Mouse (Mus musculus): ENCODE results near the gene Spred2. TPM values are rescaled to one million over a fixed set of nuclear protein-coding genes. Genes with fewer than 3 reads are reported as not detected.
"Not testable (repeated sequence)": the region's sequence is repeated elsewhere in the genome, so short reads cannot be mapped to it uniquely, and the experiment has no call there.

Gene Spred2
- polyA plus RNA-seq, 1 experiment from 2014 or later: 8.4 TPM

GRCm38 (mm10) chr11:20057429-20057828 is 133.3 kb downstream of the Spred2 start:
- 75% methylated on average over 2 of the region's 2 CpGs for WGBS

GRCm38 (mm10) chr11:20059736-20060135 is 135.6 kb downstream of the Spred2 start:
- Histone ChIP-seq H3K4me2 (ENCODE audit: low read length) (no peak overlapping the region), H3K4me1 (replicated peaks; ENCODE audit: control insufficient read depth, insufficient read depth, low read length) (no peaks in the 10 kb centered on the region), H3K27ac (ENCODE audit: low read depth) (no peak overlapping the region), H3K4me3 (ENCODE audit: low read depth, low read length) (no peak overlapping the region), H3K36me3 (ENCODE audit: control insufficient read depth, insufficient read depth, low read length) (peaks cover 38% of the 10 kb centered on the region), H3K9me3 (ENCODE audit: control insufficient read depth, low read length) (no peaks in the 10 kb centered on the region), H3K27me3 (replicated peaks; ENCODE audit: control insufficient read depth, insufficient read depth, low read length) (no peaks in the 10 kb centered on the region), H3K9ac (ENCODE audit: low read length) (no peak overlapping the region)
- 89% methylated on average over 3 of the region's 3 CpGs for WGBS
- no peak for DNase-seq (ENCODE audit: low spot score)
- no peak for ATAC-seq (replicated peaks; ENCODE audit: low FRiP score, low TSS enrichment, low read depth)

More at GRCm38 (mm10) chr11:20057429-20057828, 133.3 kb downstream of the Spred2 start:
- peaks cover 32% of the 10 kb centered on the region for H3K36me3 ChIP-seq (ENCODE audit: control insufficient read depth, insufficient read depth, low read length)
- H3K4me2 ChIP-seq (ENCODE audit: low read length): no peak overlapping the region
- DNase-seq (ENCODE audit: low spot score): no peak
- no peak overlapping the region for H3K4me3 ChIP-seq (ENCODE audit: low read depth, low read length)
- no peak overlapping the region for H3K9ac ChIP-seq (ENCODE audit: low read length)
- H3K9me3 ChIP-seq (ENCODE audit: control insufficient read depth, low read length): no peaks in the 10 kb centered on the region
- no peak for ATAC-seq (replicated peaks; ENCODE audit: low FRiP score, low TSS enrichment, low read depth)
- no peak overlapping the region for H3K27ac ChIP-seq (ENCODE audit: low read depth)
- no peaks in the 10 kb centered on the region for H3K27me3 ChIP-seq (replicated peaks; ENCODE audit: control insufficient read depth, insufficient read depth, low read length)
- no peaks in the 10 kb centered on the region for H3K4me1 ChIP-seq (replicated peaks; ENCODE audit: control insufficient read depth, insufficient read depth, low read length)

- not testable (repeated sequence) for H3K4me2 ChIP-seq (ENCODE audit: low read length); H3K4me1 ChIP-seq (replicated peaks; ENCODE audit: control insufficient read depth, insufficient read depth, low read length); H3K27ac ChIP-seq (ENCODE audit: low read depth); ATAC-seq (replicated peaks; ENCODE audit: low FRiP score, low TSS enrichment, low read depth); H3K9ac ChIP-seq (ENCODE audit: low read length); DNase-seq (ENCODE audit: low spot score); H3K4me3 ChIP-seq (ENCODE audit: low read depth, low read length); H3K9me3 ChIP-seq (ENCODE audit: control insufficient read depth, low read length); H3K27me3 ChIP-seq (replicated peaks; ENCODE audit: control insufficient read depth, insufficient read depth, low read length)
- H3K36me3 ChIP-seq (ENCODE audit: control insufficient read depth, insufficient read depth, low read length): peaks cover 47% of the 10 kb centered on the region
- WGBS: 87% methylated on average over 9 of the region's 9 CpGs
These were observed 138.6 kb downstream of the Spred2 start for GRCm38 (mm10) chr11:20062801-20063200.

- not testable (repeated sequence) for DNase-seq (ENCODE audit: low spot score); H3K27me3 ChIP-seq (replicated peaks; ENCODE audit: control insufficient read depth, insufficient read depth, low read length); H3K9me3 ChIP-seq (ENCODE audit: control insufficient read depth, low read length); ATAC-seq (replicated peaks; ENCODE audit: low FRiP score, low TSS enrichment, low read depth); H3K4me3 ChIP-seq (ENCODE audit: low read depth, low read length); H3K9ac ChIP-seq (ENCODE audit: low read length); H3K4me2 ChIP-seq (ENCODE audit: low read length); H3K4me1 ChIP-seq (replicated peaks; ENCODE audit: control insufficient read depth, insufficient read depth, low read length); H3K27ac ChIP-seq (ENCODE audit: low read depth)
- H3K36me3 ChIP-seq (ENCODE audit: control insufficient read depth, insufficient read depth, low read length): peaks cover 51% of the 10 kb centered on the region
- 62% methylated on average over 2 of the region's 2 CpGs for WGBS
These were observed 139.9 kb downstream of the Spred2 start for GRCm38 (mm10) chr11:20064086-20064485.

GRCm38 (mm10) chr11:20064926-20065325 is 140.8 kb downstream of the Spred2 start:
- ATAC-seq (replicated peaks; ENCODE audit: low FRiP score, low TSS enrichment, low read depth) (no peak), DNase-seq (ENCODE audit: low spot score) (no peak)
- no peak overlapping the region for H3K27ac ChIP-seq (ENCODE audit: low read depth)
- peaks cover 50% of the 10 kb centered on the region for H3K36me3 ChIP-seq (ENCODE audit: control insufficient read depth, insufficient read depth, low read length)
- H3K4me1 ChIP-seq (replicated peaks; ENCODE audit: control insufficient read depth, insufficient read depth, low read length): no peaks in the 10 kb centered on the region
- H3K27me3 ChIP-seq (replicated peaks; ENCODE audit: control insufficient read depth, insufficient read depth, low read length): no peaks in the 10 kb centered on the region
- no peaks in the 10 kb centered on the region for H3K9me3 ChIP-seq (ENCODE audit: control insufficient read depth, low read length)
- H3K9ac ChIP-seq (ENCODE audit: low read length): no peak overlapping the region
- H3K4me2 ChIP-seq (ENCODE audit: low read length): no peak overlapping the region
- no peak overlapping the region for H3K4me3 ChIP-seq (ENCODE audit: low read depth, low read length)
- 91% methylated on average over 2 of the region's 2 CpGs for WGBS

- no peaks in the 10 kb centered on the region for H3K27me3 ChIP-seq (replicated peaks; ENCODE audit: control insufficient read depth, insufficient read depth, low read length)
- H3K4me2 ChIP-seq (ENCODE audit: low read length): no peak overlapping the region
- H3K9ac ChIP-seq (ENCODE audit: low read length): no peak overlapping the region
- H3K4me1 ChIP-seq (replicated peaks; ENCODE audit: control insufficient read depth, insufficient read depth, low read length): no peaks in the 10 kb centered on the region
- peaks cover 51% of the 10 kb centered on the region for H3K36me3 ChIP-seq (ENCODE audit: control insufficient read depth, insufficient read depth, low read length)
- no peak overlapping the region for H3K4me3 ChIP-seq (ENCODE audit: low read depth, low read length)
- no peak for DNase-seq (ENCODE audit: low spot score)
- no peak for ATAC-seq (replicated peaks; ENCODE audit: low FRiP score, low TSS enrichment, low read depth)
- WGBS: 93% methylated on average over 1 of the region's 1 CpGs
- no peak overlapping the region for H3K27ac ChIP-seq (ENCODE audit: low read depth)
- H3K9me3 ChIP-seq (ENCODE audit: control insufficient read depth, low read length): no peaks in the 10 kb centered on the region
These were observed 141.9 kb downstream of the Spred2 start for GRCm38 (mm10) chr11:20066106-20066505.

GRCm38 (mm10) chr11:20067521-20067920 is 143.3 kb downstream of the Spred2 start:
- H3K9me3 ChIP-seq (ENCODE audit: control insufficient read depth, low read length): no peaks in the 10 kb centered on the region
- no peak for DNase-seq (ENCODE audit: low spot score)
- no peak for ATAC-seq (replicated peaks; ENCODE audit: low FRiP score, low TSS enrichment, low read depth)
- no peak overlapping the region for H3K4me2 ChIP-seq (ENCODE audit: low read length)
- H3K27me3 ChIP-seq (replicated peaks; ENCODE audit: control insufficient read depth, insufficient read depth, low read length): no peaks in the 10 kb centered on the region
- peaks cover 60% of the 10 kb centered on the region for H3K36me3 ChIP-seq (ENCODE audit: control insufficient read depth, insufficient read depth, low read length)
- 55% methylated on average over 1 of the region's 1 CpGs for WGBS
- H3K4me1 ChIP-seq (replicated peaks; ENCODE audit: control insufficient read depth, insufficient read depth, low read length): no peaks in the 10 kb centered on the region
- no peak overlapping the region for H3K27ac ChIP-seq (ENCODE audit: low read depth)
- no peak overlapping the region for H3K9ac ChIP-seq (ENCODE audit: low read length)
- no peak overlapping the region for H3K4me3 ChIP-seq (ENCODE audit: low read depth, low read length)

GRCm38 (mm10) chr11:20068346-20069004 is 144.3 kb downstream of the Spred2 start:
- Histone ChIP-seq H3K9me3 (ENCODE audit: control insufficient read depth, low read length) (no peaks in the 10 kb centered on the region), H3K27me3 (replicated peaks; ENCODE audit: control insufficient read depth, insufficient read depth, low read length) (no peaks in the 10 kb centered on the region), H3K4me1 (replicated peaks; ENCODE audit: control insufficient read depth, insufficient read depth, low read length) (no peaks in the 10 kb centered on the region), H3K9ac (ENCODE audit: low read length) (no peak overlapping the region), H3K27ac (ENCODE audit: low read depth) (no peak overlapping the region), H3K36me3 (ENCODE audit: control insufficient read depth, insufficient read depth, low read length) (peaks cover 64% of the 10 kb centered on the region), H3K4me2 (ENCODE audit: low read length) (no peak overlapping the region), H3K4me3 (ENCODE audit: low read depth, low read length) (no peak overlapping the region)
- DNase-seq (ENCODE audit: low spot score) (no peak), ATAC-seq (replicated peaks; ENCODE audit: low FRiP score, low TSS enrichment, low read depth) (no peak)
- 97% methylated on average over 6 of the region's 6 CpGs for WGBS

- no peak overlapping the region for H3K27ac ChIP-seq (ENCODE audit: low read depth)
- 70% methylated on average over 3 of the region's 3 CpGs for WGBS
- no peak overlapping the region for H3K4me3 ChIP-seq (ENCODE audit: low read depth, low read length)
- no peaks in the 10 kb centered on the region for H3K4me1 ChIP-seq (replicated peaks; ENCODE audit: control insufficient read depth, insufficient read depth, low read length)
- DNase-seq (ENCODE audit: low spot score) (no peak), ATAC-seq (replicated peaks; ENCODE audit: low FRiP score, low TSS enrichment, low read depth) (no peak)
- no peaks in the 10 kb centered on the region for H3K9me3 ChIP-seq (ENCODE audit: control insufficient read depth, low read length)
- H3K27me3 ChIP-seq (replicated peaks; ENCODE audit: control insufficient read depth, insufficient read depth, low read length): no peaks in the 10 kb centered on the region
- peaks cover 73% of the 10 kb centered on the region for H3K36me3 ChIP-seq (ENCODE audit: control insufficient read depth, insufficient read depth, low read length)
- H3K9ac ChIP-seq (ENCODE audit: low read length): no peak overlapping the region
- H3K4me2 ChIP-seq (ENCODE audit: low read length): no peak overlapping the region
These were observed 148.0 kb downstream of the Spred2 start for GRCm38 (mm10) chr11:20072174-20072573.
